Mouse (Mus musculus) CD8-positive naive resting alpha-beta T cell, adult 2 months (primary cell): ENCODE results near the gene C1qb.

ENCODE experiments used
- DNase-seq, 2 experiments: peaks; one replicate each; pipeline ENCODE4 v3.0.0; 2022; ENCODE audit warnings: low read depth in 2 of 2, low spot score in 2 of 2

Gene C1qb

GRCm38 (mm10) chr4:136848565-136848964 lies 37.4 kb downstream of the C1qb start:
- no peak for DNase-seq

DNA sequence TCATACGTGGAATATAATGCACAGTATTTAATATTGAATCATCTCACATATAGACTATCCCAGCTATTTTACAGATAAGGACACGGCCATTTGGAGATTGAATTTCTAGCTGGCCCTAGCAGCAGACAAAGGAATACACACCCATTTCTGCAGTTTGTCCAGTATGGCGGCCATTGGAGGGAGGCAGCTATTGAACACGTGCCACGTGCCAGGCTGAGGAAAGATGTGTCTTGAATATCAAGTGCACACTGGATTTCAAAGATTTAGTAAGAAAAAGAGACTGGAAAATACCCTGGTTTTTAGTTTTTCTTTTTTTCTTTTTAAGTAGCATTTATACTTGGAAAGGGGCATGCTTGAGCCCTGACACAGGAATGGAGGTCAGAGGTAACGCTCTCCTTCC lies 38.8 kb downstream of the C1qb start:
- DNase-seq: no peak

DNA sequence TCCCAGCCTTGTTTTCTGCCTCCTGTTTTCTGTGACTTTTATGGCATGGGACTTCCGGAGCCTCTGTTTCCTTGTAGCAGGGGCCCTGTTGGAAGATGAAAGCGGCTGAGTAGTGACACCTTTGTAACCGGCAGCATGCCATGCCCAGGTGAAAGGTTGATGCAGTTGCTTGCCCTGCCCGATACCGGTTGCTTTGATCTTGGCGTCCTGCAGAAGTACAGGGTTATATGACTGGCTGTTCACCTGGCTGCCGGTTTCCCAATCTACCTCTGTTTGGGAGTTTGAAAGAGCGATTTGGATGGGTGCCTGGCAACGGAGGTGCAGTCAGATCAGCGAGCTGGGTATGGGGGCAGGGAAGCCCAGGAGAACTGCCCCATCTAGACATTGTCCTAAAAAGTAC lies 43.2 kb downstream of the C1qb start:
- DNase-seq: no peak

- no peak for DNase-seq
Observed at GRCm38 (mm10) chr4:136842033-136842432, 44.0 kb downstream of the C1qb start.

GRCm38 (mm10) chr4:136841056-136841455 lies 44.9 kb downstream of the C1qb start:
- DNase-seq: peak; percentile 68 to 76

DNA sequence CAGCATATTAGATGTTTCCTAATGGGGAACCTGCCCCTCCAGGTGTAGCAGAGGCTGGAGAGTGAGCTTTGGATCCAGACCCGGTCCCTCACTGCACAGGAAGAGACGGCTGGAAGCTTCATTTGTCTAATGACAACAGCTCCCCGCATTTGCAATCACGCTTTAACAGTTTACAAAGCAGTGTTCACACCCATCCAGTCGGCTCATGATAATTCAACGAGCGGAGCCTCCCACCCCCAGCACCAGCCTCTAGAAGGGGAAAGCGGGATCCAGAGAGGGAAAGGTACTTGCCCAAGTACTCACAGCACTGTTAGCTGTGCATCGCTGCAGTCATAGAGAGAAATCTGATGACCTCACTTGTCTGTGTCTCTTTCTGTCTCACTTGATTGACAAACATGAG lies 47.5 kb downstream of the C1qb start:
- DNase-seq: no peak

DNA sequence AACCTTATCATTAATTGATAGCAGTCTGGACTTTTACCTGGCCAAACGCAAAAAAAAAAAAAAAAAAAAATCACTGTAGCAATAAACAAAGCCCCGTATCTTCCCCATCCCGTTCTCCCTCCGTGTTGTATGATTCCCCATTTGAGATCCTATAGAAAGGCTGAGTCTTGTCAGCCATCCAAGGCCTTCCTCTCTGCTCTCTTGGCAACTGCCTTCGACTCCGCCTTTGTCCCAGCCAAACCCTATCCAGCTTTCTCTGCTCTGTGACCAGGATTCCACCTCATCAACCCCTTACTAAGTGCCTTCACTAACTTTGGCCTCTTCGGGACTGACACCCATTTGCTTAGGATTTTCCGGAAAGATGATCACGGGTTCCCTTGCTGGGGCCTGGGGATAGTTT lies 48.0 kb downstream of the C1qb start:
- DNase-seq: no peak

DNA sequence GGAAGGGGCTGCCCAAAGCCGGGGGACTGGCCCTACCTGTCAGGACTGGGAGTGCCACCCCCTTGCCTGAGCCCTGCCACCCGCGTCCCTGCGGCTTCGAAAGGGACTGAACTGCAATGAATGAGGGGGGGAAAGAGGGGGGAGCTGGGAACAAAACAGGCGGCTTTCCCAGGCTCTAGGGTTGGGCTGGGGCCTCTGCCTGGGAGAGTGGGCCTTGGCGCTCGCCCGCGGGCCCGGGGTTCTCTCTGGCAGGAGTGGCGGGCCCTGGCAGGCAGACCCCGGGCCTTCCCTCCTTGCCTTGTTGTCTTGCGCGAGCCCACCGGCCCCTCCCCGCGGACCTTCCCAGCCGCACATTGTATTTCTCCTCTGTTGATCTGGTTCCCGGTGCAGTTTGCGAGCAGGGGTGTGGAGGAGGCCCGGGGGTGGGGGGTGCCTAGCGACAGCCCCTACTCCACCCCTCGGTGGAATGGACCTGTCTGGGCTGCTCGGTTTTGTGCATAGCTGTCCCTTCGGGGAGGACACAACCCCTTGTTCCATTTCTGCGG lies 49.5 kb downstream of the C1qb start:
- no peak for DNase-seq

DNA sequence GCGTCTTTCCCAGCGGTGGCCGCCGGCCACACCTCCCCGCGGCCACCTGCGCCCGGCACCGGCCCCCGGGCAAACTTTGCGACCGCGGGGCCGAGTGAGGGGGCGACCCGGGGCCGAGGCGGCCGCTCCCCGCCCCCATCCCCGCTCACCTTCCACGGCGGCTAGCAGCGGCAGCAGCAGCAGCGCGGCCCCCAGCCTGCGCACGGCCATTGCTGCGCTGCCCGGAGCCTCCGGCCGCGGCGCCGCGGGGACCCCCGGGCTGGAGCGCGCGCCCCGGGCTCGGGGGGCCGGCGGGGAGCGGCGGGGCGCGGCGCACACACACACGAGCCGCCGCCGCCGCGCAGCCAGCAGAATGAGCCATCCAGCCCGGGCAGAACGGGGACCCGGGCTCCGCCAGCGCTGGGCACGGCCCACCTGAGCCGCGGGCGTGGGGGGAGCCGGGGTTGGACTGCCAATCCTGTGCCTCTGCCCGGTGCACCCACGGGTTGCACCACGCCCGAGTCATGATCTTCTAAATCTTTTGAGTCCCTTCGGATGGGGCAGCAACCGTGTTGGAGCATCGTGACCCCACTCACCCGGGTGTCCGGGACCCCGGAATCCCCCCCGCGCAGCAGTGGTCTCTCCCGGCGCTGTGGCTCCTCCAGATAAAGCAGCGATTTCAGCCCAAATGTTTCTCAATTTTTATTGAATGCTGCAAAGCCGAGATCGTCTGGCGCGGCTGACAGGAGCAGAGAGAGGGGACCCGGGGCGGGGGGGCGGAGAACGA lies 50.2 kb downstream of the C1qb start, which contains the start of gene Ephb2:
Ephb2 (minus strand) TSS at position 368 of the 766 bp plus-strand sequence.
- DNase-seq: peak; percentile 55 to 75

DNA sequence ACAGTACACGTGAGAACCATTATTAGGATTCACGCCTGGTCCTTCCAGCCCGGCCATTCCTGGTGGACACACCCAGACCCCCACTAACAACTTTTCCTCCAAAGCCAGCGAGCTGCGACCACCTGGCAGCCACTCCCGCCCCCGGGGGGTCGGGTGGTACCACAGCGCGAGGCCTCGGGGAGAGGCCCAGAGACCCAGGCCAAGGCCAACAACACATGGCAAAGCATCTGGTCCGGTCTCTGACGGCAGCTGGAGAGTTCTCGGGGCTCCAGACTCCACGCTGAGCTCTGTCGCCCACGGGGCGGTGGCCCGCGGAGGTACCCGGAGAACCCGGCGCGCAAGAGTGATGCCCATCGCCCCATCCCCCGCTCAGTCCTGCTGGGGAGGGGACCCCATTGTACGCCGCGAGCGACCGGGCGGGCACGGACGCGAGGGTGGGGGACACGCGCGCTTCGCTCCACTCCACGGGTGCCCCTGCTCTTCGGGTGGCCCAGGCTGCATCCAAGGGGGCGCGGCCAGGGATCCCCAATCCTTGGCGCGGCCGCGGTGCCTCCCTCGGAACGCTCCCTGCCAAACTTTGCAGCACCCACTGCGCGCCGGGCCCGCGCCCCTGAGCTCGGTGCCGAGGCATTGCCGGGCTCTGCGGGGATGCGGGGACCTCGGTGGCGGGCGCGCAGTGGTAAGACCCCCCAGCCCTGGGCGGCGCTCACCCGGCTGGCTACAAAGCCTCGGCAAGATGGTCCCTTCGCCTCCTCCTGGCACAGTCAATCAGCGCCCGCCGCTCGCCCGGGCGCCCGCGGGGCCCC lies 51.0 kb downstream of the C1qb start:
- DNase-seq: peak in 1 of 2 experiments; percentile 7

GRCm38 (mm10) chr4:136834439-136834814 lies 51.6 kb downstream of the C1qb start:
- DNase-seq: no peak

DNA sequence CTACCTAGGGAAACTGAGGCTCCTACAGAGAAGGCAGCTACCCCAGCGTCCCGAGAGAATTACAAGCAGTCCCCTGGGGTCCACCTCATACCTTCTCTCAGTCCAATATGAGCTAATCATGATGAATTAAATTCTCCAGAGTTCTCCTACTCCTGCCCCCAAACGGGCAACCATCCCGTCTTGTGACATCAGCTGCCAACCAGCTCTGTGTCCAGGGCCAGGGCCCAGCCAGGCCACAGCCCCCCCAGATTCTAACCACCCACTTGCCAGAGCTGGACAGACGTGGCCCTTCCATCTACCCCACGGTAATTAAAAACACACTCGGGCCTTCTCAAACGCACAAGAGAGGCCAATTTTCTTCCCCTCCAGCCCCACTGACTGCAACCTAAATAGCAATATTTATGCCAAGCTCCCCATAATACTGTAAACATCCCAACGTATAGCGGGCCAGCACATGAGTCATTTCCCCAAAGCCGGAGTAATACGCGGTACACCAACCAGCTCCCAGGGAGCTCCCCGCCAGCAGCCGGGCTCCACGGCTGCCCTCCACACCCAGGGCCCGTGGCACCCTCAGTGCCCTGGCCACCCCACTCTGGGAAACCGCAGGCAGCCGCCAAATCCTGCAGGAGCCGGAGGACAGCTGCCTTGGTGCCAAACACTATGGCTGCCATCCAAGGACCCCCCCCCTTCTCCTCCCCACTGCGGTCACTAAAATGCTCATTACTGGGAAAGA lies 52.2 kb downstream of the C1qb start:
- no peak for DNase-seq

DNA sequence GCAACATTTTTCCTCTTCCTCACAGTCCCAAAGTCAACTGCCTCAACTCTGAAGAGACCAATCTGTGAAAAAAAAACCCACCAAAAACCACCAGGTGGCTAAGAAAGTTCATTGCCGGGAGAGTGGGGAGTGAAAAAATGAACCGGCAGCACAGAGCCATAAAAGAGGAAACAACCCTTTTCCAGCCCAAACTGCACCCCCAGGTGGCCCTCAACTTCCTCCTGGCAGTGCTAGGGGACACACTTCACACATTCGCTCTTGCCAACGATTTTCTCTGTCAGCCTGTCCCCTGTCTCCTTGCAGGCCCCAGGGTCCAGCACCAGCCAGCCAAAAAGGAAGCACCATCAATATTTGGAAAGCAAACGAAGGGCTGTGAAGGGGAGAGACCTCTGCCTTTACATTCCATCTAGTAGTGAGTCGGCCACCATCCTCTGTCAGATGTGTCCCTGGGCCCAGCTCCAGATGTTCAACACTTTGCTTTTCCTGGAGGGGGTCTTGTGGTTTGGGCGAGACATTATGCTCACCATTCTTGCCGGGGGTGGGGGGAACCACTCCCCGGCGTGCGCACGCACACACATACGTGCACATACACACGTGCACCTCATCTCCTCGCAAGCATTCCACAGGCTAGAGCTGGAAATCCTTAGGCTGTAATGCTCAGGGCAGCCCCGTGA lies 53.3 kb downstream of the C1qb start:
- no peak for DNase-seq

DNA sequence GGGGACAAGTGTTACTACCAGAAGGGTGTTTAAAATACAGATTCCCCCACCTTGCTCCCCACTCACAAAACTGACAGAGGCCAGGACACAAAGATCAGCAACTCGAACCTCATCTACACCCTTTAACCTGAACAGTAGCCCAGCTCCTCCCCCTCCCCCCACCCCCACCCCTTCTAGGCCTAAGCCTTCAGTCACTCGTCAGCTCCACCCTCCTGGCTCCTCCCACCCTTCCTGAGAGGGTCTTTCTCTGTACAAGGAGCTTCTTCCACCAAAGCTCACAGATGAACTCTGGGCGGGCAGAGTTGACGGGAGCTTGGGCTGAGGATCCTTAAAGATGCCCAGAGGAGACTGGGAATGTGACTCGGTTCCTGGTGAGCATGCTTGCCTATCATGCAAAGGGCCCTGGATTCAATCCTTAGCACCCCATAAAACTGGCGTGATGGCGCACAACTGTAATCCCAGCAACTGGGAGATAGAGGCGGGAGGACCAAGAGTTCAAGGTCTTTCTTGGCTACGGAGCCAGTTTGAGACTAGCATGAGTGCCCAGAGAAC lies 55.6 kb downstream of the C1qb start:
- DNase-seq: no peak
